Mouse (Mus musculus) E14TG2a.4 (cell line): ENCODE measurements around the gene Necab3.

Source experiments
- CTCF ChIP-seq: conservative IDR thresholded peaks from 2 replicates; pipeline ENCODE4 v1.5.1; 2014; ENCODE audit warnings: low read length
- NANOG ChIP-seq: IDR thresholded peaks from 2 replicates; pipeline ENCODE4 v1.6.1; 2014; ENCODE audit warnings: borderline replicate concordance, low read length, mixed read lengths
- POU5F1 ChIP-seq: IDR thresholded peaks from 2 replicates; pipeline ENCODE4 v1.6.1; 2014; ENCODE audit warnings: low read length, borderline replicate concordance

GRCm38 (mm10) chr2:154510141-154510540 lies 48.5 kb downstream of the Necab3 start:
- TF ChIP-seq CTCF (no peak), NANOG (no peak), POU5F1 (no peak)
